Mouse (Mus musculus) CH12F3 (cell line): ENCODE measurements around the gene Lifr.

Experiments used
- in situ Hi-C: fragments of 300-500 bp; cut with MboI; formaldehyde crosslinking; loops from 2 replicates; pipeline ENCODE4 v1.14.3; 2020; ENCODE audit warnings: low sequenced_read_pairs

Gene Lifr

DNA sequence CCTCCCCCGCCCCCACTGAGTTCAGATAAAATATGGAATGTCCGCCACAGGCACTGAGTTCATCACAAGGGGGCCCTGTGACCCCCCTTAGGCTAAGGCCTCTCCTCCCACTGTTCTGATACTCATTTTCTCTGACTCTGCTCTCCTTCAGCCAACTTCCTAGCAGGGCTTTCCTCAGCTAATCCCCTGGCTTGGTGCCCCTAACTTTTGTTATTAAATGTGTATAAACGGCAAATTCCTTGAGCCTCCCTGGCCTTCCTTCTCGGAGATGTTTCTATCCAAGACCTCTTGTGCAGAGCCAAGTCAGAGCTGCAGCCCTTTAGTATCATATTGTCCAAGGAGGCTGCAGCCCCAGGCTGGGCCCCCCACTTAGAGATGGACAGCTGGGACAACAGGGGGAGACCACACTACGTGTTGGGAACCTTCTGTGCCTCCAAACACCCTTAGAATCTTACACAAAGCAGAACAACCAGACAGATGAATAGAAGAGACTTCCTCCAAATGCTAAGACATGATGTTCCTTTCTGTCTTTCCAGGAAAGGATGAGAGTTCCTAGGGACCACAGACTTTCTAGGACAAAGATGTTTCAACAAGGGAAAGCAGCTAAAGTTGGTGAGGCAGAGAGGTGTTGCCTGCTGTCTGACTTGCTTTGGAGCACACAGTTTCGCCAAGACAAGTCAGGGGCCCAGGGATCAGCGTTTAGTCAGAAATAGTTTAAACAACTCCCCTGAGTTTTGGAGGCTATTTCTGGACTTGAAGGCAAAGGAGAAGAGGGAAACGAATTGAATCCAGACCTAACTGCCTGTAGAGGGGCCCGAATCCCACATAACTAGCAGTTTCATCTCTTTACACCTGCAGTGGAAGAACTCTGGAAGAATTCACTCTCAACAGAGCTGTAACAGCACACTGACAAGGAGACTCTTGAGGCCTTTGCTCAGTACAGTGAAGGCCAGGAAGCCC is 111.3 kb downstream of the Lifr start:
- in situ Hi-C loops: no loop called here

DNA sequence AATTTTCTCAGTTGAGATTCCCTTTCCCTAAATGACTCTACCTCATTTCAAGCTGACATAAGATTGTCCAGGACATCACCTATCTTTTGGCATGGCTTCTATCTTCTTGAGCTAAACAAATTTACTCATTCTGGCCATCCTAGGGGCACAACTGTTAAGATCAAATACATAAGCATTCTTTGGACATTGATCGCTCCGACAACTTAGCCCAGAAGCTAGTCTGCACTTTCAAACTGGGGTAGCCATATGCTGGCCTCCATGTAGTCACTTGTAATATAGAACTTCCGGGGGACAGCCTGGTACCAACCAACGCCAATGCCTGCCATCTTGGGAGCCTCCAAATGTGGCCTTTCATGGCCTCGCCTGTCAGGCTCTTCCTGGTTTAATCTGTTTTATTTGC is 112.6 kb downstream of the Lifr start:
- in situ Hi-C loops: no loop called here

DNA sequence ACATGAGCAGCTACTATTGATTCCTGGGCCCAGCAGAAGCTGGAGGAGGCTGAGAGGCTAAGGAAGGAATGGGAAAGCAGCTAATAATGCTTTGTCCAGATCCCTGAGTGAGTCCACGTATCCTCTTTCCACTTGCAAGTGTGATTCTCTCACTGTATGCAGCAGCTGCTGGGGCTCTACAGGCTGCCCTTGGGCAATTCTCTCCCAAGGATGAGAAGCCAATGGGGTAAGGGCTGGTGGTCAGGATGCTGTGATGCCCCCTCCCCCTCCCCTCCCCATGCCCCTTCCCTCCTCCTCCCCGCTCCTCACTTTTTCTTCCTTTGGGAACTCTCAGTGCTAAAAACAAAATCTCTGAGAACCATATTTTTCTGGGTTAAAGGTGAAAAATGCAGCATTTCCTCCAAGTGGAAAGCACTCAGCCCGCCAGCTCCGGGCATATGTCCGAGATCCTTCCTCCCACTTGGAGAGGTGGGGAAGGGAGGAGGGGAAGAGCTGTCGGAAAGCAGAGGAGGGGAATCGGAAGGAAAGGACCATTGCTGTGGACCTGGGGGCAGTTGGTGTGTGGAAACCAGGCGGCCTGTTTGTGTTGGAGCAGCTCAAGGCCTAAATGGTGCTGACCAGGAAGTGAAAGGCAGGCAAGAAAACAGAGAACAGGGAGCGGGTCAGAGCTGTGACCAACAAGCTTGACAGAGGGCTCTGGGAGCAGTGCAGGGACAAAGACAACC is 113.4 kb downstream of the Lifr start:
- in situ Hi-C loops: no loop called here

DNA sequence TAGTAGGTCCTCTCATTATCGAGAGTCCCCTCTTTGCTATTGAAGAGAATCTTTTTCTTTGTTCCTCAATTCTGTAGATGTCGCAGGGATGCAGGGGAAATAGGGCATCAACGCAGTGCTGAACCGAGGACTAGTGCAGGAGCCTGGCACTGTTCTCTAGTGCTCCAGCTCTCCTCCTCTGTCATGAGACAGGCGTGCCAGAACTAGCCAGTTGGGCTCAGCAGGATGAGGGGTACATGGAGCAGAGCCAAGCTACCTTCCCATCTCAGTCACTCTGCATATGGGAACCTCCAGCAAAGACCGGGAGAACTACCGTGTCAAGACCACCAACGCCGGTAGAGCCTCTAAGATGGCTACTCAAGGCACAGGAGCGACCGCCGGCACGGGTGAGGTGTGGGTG is 114.5 kb downstream of the Lifr start:
- in situ Hi-C loops: no loop called here

DNA sequence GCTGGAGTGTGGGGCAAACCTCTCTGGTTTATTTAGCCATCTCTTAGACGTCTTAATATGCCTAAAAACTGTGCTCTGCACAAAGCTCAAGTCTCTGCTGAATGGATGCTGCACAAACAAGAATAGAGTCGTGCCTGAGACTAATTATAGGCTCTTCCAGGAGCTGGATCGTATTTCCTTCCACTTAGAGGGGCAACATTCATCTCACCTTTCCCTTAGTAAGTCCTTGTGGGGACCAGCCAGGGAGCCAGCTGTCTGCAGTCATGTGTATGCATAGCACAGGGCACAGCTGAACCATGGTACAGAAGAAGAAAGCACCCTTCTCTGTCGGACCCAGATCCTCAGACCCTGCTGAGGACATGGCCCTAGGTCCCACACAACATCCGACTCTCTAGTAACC is 115.7 kb downstream of the Lifr start:
- in situ Hi-C loops: no loop called here

DNA sequence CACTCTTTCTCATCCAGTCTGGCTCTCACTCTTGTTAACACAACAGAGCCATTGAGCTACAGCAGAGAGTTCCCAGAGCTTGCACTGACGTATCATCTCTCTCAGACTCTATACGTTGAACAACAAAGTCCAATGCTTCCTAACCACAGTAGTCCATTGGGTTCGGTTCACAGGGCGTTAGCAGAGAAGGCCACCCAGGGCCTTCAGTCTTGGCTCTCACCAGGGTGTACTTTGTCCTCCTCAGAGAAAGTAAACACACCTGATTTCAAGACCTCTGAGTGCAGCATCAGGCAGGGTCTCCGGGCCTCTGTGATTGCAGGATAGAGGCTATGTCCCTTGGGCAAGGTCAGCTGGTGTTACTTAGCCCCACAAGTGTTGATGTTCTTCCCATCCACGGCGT is 116.9 kb downstream of the Lifr start:
- in situ Hi-C loops: no loop called here

DNA sequence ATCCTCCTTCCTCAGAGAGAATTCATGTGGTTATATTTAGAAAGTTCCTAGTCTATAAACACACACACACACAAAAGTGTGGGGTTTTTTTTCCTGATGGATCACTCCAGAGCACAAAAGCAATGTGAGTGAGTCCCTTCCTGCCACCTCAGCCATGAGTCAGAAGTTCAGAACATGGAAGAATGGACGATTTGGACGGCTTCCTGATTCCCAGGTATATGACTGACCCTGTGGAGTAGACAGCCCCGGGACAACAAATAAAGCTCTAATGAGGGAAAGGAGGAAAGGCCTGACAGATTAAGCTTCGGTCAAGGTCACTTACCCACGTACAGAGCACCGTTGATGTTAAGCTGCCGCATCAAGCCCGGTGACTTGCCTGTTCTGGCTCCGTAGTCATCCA is 117.8 kb downstream of the Lifr start:
- in situ Hi-C loops: no loop called here

DNA sequence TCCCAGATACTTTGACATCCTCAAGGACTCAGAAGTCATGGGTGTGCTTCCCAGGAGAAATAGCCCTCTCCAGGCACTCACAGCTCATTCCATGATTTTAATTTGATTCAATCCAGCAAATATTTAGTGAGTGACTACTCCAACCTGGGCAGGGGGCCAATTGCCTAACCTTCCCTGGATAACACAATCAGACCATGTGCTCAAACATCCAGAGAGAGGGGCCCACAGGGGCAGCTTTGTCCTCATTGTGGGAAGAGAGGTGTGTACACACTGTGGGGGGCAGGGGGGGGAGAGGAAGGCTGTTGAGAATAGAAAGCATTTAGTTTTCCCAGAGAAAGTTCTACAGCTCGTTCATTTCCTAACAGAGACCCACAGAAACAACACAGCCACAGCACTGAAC is 123.3 kb downstream of the Lifr start:
- in situ Hi-C loops: no loop called here

DNA sequence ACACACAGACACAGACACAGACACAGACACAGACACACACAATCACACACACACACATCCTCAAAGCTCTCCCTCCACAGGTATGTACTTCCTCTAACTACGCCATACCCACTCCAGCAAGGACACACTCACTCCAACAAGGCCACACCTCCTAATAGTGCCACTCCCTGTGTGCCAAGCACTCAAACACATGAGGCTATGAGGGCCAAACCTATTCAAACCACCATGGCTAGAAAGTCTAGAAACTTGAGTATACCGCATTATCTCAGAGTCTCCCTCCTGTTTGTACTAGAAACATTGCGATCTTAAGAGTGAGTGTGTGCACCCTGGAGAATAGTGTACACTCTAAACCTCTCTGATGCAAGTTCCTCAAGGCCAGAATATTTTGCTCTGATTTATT is 125.4 kb downstream of the Lifr start:
- in situ Hi-C loops: no loop called here

DNA sequence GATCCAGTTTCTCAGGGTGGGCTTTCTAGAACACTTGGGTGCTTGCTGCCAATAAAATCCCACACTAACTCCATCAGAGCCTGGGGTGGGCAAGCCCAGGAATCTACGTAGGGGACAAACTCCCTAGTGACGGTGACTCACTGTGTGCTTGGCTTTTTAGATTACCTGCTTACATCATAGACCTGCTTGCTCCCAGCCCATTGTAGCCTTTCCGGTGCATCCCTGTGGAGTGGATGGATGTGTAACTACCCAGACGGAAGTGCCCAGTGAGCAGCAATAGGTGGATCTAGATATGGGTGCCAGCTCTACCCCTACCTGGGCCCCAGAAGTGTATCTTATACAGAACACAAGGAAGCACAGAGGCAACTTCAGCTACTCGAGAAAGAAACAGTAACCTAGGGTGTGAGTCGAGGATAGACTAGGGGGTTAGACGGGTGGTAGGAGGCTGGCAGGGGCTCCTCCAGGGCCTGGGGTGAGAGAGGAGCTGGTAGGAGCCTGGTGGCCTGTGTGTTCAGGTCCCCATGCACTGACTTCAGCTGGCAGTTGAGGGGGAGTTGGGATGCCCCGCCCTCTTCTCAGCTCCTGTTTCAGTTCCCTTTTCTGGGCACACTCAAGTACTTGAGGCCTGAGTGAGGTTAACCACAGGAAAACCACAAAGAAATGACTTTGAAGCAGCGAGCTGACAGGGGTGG is 126.3 kb downstream of the Lifr start:
- in situ Hi-C loops: no loop called here

DNA sequence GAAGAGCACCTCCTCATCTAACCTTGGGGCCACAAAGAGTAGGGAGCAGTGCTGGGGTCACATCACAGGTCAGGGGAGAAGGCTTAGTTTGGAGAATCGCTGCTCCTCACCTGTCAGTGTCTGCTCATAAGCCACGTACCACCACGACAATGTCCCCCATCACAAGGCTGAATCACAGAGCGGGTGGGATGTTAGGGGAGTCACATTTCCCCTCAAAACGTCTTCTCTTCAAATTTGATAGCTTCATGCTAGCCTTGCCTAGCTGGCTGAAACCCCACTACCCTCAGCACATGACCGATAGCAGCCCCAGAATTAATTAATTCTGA is 126.8 kb downstream of the Lifr start:
- in situ Hi-C loops: no loop called here

DNA sequence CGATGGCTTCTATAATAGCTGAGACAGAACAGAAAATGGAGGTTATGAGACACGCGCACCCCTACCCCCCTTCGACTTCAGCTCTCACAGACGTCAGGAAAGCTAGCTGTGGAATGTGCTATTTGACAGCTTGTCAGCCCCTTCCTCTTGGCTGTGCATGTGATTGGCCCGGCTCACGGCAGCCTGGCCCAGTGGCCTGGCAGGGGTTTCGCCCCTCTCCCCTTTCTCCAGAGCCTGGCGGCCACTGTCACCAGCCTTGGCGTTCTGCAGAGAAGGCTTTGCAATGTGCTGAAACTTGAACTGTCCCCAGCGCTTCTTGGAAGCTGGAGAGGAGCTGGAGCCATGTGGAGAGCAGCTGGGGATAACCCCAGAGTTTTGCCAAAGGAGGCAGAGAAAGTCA is 132.4 kb downstream of the Lifr start:
- in situ Hi-C loops: loop anchor here (10.0 kb wide), 1 partner anchor 318 kb away; no protein-coding TSS in a partner anchor

DNA sequence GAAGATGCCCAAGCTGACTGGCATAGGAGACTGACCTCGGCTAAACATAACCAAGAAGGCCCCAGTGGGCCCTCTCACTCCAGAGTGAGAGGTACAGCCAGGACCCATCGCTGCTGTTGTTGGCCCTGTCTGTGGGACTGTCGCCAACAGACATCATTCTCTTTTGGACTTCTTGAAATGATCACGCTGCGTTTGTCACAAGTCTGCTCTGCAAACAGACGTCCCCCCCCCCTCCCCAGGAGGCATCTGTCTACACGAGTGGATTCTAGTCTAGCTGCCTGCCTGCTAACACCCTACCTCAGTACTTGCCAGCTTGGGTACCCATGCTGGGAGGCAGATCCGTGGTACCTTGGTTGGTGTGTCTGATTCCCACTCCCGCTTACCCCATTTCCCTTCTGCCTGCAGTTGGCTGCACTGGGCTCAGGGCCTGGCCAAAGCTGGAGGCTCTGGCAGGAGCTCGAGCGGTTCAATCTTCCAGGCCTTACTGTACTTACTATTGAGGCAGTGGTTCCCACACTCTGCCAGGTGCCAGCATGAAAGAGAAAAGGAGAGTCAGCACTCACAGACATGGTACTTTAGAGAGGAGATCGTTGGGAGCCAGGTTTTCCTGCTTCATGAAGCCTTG is 133.8 kb downstream of the Lifr start:
- in situ Hi-C loops: loop anchor here (10.0 kb wide), 1 partner anchor 319 kb away; no protein-coding TSS in a partner anchor

DNA sequence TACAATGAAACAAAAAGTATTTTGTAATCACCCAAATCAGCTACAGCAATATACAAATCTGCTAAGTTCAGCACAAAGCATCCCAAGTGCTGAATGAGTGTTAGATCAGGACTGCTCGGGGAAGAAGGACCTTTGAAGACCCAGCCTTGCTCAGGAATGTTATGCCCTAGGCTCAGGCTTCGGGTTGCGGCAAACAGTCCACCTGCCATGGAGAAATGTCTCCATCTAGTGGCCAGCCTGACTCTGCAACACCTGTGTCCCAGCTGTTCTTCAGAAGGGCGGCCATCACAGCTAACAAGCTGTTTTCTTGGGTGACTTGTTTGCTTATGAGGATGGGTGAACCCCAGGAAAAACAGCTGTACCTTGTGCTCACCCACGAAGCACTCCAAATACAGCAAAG is 135.8 kb downstream of the Lifr start:
- in situ Hi-C loops: loop anchor here (10.0 kb wide), 1 partner anchor 321 kb away; no protein-coding TSS in a partner anchor

DNA sequence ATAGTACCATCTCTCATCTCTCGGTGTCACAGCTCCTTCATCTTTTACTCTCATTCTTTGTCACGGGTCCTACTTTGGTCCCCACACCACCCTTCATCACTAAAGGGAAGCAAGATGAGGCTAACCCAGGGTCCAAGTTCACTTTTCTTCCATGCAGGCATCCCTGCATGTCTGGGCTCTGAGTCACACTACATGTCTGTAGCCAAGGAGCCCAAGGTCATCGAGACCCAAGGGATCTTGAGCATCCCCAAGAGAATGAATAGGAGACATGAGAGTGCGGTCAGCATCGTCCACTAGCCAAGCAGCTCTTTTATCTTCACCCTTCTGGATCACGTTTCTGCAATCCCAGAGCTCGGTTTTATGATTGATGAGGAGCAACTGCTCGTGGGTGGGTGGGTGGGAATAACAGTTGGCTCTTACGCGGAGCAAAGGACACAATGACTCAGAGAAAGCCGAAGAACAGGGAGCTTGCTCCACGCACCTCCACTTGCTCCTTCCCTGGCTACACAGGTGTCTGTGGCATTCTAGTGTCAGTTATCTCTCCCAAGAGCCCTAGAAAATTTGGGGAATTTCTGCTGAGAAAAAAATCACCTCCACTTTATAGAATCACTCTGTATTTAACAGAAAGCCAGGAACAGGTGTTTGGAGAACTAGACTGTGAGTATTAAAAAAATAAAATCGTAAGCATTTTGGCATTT is 143.1 kb downstream of the Lifr start:
- in situ Hi-C loops: no loop called here

DNA sequence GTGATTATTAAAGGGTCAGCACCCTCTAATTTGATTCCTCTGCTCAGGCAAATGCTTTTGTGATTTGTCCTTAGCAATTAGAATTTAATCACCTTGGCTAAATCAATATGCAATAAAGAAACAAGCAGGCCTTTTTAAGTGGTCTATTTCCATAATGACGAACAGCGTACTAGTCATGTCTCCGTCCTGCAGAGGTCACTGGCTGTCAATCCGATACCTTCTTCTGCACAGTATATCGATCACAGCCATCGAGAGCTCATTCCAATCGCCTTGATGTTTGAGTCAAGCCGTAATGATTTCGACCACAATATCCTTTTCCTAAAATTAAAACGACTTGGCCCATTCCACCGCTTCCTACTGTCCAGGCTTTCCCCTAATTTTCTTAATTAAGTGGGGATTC is 149.5 kb downstream of the Lifr start:
- in situ Hi-C loops: no loop called here

DNA sequence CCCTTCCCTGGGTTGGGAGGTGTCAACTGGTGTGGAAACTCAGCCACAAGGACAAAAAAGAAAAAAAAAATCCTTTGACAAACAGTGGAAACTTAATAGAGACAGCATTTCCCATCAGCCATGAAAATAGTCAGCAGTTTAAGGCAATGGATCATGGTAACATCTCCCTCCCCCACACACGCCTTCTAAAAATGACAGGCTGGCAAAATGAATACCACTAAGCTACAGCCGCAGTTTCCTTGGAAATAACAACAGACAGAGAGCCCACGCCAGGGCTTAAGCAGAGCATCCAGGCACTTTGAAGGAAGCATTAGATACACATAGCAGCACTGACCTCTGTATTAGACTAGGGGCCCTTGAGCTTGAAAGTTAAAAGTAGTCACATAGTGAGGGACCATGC is 150.5 kb downstream of the Lifr start:
- in situ Hi-C loops: no loop called here

DNA sequence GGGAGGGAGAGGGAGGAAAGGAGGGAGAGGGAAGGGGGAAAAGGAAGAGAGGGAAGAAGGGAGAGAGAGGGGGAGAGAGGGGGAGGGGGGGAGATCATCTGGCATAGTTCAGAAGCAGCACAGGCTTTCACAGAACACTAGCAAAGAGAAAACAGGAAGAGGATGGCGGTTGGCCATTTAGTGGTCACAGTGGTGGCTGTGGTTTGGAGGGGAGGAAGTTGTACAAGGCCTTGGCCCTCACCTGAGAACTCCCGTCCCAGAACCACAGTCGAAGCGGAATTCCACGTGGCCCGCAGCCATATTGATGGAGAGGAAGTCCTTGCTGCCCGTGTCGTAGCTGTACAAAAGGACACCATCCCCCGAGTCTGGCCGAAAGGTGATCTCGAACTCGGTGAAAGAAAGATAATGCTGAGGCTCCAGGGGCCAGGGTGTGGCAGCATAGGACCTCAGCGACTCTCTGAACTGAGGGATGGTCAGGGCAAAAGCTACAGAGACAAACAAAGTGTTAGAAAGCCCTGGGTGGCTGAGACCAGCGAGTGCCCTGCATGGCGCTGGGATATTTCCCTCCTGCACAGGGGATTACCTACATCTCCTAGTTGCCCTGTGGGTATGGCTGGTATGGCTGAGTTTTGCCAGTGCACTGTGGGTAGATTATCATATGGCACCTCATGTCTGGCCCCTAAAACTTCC is 151.9 kb downstream of the Lifr start:
- in situ Hi-C loops: no loop called here
